Mouse (Mus musculus) granulocyte monocyte progenitor cell, adult 5-6 weeks (primary cell): Measurements from ENCODE around the gene Slc9a9. TPM values are rescaled to one million over a fixed set of nuclear protein-coding genes. Genes with fewer than 3 reads are reported as not detected.

Experiments used
- ATAC-seq: replicated peaks from 2 replicates; pipeline ENCODE4 v1.8.0; 2016; ENCODE audit warnings: mild to moderate bottlenecking, moderate TSS enrichment, inconsistent platforms; ENCODE audit not compliant: poor library complexity, severe bottlenecking
- total RNA-seq, 2 experiments: library from RNA; stranded (forward) in 1 of 2; stranded (reverse) in 1 of 2; fragments of 200-712, 200-1000 nt in 1 of 2; fragments of >200 nt in 1 of 2; fragmentation: Nextera tagmentation in 1 of 2; gene quantifications; 2 replicates each; pipeline ENCODE4 v1.2.3; 2014 to 2017

The Slc9a9 gene
- total RNA-seq, 2 experiments from 2014 or later = 7.6 to 10.5 TPM

- no peak for ATAC-seq
Observed at GRCm38 (mm10) chr9:95053183-95053582, 383.5 kb downstream of the Slc9a9 start.

GRCm38 (mm10) chr9:95055843-95056242, 386.1 kb downstream of the Slc9a9 start:
- no peak for ATAC-seq

GRCm38 (mm10) chr9:95060702-95061101, 391.0 kb downstream of the Slc9a9 start:
- no peak for ATAC-seq

DNA sequence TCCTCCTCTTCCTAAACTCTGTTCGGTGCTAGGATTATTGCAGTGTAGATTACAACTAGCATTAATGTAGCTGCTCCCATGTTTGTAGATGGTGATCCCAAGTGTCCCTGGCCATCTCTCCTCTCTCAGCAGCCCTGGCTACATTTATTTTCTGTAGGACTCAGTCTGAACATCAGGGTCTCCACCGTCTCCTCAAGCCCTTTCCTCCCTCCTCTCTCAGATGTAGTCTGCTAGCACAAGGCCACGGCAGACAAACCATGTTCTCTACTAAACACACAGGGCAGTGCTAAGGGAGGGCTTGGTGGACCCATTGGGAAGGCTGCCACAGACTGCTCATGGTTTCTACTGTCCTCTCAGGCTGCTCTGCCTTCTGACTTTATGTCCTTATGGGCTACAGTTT, 397.3 kb downstream of the Slc9a9 start:
- ATAC-seq = no peak

DNA sequence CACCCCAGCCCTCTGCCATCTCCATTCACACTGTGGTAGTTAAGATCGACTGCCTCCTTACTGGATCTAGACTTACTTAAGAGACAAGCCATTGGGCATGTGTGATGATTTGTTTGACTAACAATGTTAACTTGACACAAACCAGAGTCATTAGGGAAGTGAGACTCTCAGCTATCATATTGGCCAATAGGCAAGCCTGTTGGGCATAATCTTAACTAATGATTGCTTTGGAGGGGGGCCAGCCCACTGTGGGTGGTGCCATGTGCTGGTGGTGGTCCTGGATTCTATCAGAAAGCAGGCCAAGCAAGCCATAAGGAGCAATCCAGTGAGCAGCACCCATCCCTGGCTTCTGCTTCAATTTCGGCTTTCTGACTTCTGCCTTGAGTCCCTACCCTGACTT, 398.8 kb downstream of the Slc9a9 start:
- ATAC-seq = peak; percentile 53

DNA sequence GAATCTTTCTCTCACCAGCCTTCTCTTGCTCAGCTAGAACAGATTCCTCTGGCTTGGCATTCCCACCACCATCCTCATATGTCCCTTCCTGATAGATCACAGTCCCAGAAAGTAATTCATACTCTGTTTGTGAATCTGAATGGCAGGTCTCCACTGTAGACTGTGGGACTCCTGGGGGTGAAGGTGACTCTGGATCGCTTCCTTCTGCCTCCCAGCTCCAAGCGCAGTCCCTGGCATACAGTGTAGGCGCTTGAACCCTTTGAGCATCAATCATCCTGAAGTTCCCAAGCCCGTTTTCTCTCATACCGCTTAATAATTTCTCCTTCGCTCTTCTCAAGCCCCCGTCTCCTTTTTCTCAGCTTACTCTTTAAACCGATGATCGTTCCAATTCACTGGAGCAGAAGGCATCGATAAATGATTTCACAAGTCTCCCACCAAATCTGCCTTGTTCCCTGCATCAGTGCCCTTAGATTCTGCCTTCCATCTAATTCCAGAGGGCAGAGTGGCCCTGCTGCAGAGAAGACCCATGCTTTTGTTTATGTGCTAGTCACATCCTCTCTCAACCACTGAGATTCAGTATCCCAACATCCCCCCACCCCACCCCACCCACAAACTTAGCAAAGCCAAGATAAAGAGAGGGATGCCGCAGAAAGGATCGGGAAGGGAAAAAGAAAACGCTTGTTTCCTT, 401.3 kb downstream of the Slc9a9 start:
- no peak for ATAC-seq

DNA sequence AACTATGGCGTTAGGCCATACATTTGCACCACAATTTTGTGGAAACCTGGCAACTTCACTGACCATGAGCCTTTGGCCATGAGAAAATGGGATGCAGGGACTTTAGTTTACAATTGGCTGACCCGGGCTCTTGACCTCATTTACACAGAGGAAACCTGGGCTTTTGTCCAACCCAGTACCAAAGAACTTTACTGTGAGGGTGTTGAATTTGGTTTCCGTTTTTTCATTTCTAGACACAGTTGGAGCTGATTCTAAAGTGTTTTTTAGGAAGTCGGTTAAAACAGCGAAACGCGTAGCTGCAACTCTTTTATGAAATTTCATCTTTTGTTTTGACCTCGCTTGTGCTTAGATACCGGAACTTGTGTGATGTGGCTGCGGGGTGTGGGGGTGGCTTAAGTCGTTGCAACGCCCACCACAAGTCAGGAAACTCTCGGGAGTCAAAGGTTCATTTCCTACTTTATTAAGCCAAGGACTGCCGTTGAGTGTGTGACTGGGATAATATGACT, 402.8 kb downstream of the Slc9a9 start:
- peak; percentile 85 for ATAC-seq

GRCm38 (mm10) chr9:95073691-95074090, 404.0 kb downstream of the Slc9a9 start:
- no peak for ATAC-seq

- ATAC-seq = no peak
Observed at GRCm38 (mm10) chr9:95075856-95076255, 406.1 kb downstream of the Slc9a9 start.

DNA sequence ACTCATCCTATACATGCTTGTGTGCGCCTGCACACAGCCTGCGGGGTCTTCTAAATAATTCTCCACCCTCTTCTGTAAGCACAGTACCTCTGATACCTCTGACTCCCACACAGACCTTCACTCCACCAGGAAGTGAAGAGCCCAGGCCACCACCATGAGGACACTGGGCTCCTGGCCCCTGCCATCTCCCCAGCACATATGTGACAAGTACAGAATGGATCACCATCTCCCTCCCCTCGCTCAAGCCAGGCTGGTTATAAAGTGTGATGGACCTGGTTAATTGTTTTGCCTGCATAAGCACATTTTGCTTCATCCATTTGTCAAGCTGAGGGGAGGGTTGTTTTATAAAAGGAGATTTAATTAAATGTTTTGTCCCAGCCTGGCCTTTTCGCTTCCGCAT, 408.2 kb downstream of the Slc9a9 start:
- ATAC-seq = no peak

GRCm38 (mm10) chr9:95078626-95079025, 408.9 kb downstream of the Slc9a9 start:
- no peak for ATAC-seq

- ATAC-seq = no peak
Observed at GRCm38 (mm10) chr9:95079951-95080350, 410.2 kb downstream of the Slc9a9 start.

- ATAC-seq = no peak
Observed at GRCm38 (mm10) chr9:95086109-95086821, 416.6 kb downstream of the Slc9a9 start.

DNA sequence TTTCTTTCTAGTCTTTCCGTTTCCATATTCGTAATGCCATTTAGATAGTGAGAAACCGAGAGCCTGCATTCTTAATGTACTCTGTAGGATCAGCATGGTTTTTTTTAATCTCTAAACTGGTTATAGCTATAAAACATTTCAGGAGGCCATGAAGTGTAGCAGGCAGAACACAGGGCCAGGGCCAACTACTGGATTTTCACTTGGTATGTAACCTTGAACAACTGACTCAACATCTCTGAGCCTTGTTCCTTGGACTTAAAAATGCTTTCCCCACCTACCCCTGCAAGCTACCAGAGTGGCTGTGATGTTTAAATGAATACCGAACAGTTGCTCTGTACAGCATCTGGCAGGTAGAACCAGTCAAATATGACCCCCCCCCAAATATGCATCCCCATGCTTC, 418.5 kb downstream of the Slc9a9 start:
- no peak for ATAC-seq

DNA sequence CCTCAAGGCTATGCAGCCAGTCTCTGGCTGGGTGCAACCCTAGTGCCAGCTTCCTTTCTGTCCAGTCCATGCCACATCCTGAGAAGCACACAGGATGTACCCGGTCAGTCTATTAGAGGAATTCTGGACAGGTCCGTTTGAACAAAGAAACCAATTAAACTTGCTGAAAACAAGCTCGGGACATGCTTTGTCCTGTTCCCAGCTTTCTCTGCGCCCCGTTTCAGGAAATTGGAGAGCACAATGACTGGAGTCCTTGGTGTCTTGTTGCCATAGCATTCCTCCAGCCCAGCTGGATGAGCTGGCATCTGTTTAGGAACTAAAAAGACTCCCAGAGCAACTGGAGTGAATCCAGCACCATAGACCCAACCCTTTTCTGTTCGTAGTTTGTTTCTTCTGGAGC, 419.3 kb downstream of the Slc9a9 start:
- ATAC-seq = no peak

GRCm38 (mm10) chr9:95096486-95096885, 426.8 kb downstream of the Slc9a9 start:
- no peak for ATAC-seq

DNA sequence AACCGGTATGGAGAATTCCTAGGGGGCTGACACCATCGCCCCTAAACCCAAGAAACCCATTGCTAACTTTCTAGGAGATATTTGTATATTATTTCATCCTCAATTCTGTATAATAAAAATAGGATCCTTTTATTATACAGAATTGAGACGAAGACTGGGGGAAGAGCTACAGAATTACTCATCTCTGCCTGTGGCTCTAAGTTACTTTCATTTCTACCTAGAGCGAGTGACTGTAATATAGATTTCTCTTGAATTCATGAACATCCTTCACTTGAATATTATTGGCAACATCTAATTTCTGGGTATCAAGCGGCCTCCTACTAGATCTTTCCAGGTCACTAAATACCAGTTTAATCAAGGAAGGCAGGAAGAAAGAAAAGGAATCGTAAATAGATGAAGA, 436.1 kb downstream of the Slc9a9 start:
- no peak for ATAC-seq

- ATAC-seq = no peak
Observed at GRCm38 (mm10) chr9:95109799-95110198, 440.1 kb downstream of the Slc9a9 start.

GRCm38 (mm10) chr9:95110768-95111167, 441.1 kb downstream of the Slc9a9 start:
- no peak for ATAC-seq

DNA sequence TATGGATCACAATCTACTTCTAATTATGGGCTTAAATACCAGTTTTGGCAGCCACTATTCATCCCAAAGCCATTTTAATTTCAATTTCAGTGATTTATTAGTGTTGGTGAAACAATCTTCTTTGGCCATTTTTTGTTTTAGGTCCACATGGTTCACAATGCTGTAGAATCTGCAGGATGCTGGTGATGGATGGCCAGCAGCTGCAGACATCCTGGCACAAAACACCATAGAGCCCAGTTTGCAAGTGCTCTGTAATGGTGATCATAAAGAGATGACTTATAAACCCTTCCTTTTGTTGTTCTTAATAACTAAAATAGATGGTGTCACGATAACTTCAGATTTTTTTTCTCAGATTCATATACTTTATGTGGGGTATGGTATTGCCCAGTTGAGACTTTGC, 442.0 kb downstream of the Slc9a9 start:
- ATAC-seq = no peak

DNA sequence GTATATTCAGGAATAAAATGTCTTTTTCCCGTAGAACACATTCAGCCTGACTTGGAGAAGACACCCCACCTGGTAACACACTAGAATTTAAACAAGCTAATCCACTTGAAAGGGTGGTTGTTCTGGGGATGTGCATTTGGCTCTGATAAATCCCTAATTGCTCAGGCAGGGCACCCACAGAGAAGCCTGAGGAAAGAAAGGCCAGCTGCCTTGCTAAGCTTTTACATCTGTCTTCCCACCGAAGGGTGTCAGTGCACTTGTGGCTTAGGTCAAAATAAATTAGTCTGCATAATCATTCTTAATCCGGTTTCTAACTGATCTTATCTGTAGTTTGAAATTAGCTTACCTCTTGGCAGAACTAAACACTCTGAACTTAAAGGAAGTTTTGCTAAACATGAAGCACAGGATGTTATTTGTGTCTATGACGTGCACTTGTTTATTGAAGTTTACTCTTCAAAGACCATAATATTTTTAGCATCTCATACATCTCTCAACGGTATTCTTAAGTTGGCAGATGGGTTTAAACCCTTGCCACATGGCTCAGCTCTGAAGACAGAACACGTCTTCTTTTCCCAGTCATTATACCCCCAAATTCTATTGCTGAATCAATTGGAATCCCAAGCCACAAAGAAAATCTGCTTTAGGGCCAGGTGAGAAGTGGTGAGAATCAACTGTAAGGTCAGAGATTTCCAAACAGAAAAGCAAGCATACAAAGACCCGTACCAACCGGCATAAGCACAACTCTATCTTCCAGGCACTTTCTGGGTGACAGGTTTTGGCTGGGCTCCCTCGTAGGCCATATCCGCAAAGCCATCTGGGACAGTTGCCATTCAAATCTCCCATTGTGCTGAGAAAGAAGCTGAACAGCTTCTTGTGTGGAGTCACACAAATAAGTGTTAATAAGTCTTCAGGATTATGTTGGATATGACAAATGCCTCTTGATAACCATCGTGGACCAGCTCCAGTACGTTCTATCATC, 443.7 kb downstream of the Slc9a9 start:
- ATAC-seq = no peak
